Mouse (Mus musculus) liver, adult 2 months (tissue): Measurements from ENCODE around the gene Nccrp1.

Source experiments
- CTCF ChIP-seq: fragments of 200-500 bp; IDR thresholded peaks from 2 replicates; pipeline ENCODE4 v1.5.1; 2011; ENCODE audit warnings: low read depth, low read length, control low read depth
- POLR2A ChIP-seq: fragments of 200-500 bp; IDR thresholded peaks from 2 replicates; pipeline ENCODE4 v1.6.1; 2011; ENCODE audit warnings: low read length, control low read depth; ENCODE audit not compliant: insufficient read depth; ENCODE audit errors: extremely low read depth

GRCm38 (mm10) chr7:28584468-28584867, 37.4 kb upstream of the Nccrp1 start:
- TF ChIP-seq CTCF (no peak), POLR2A (no peak)
